Mouse (Mus musculus): Measurements from ENCODE around the gene Tex264. TPM values are rescaled to one million over a fixed set of nuclear protein-coding genes. Genes with fewer than 3 reads are reported as not detected.

Tex264 gene
- 117 and 130 TPM in 2 replicates for total RNA-seq (2021)
- long read RNA-seq, transcript Tex264-201 (6 exons, 1,391 nt) = major isoform, 16 of 60 reads
- long read RNA-seq, transcript Tex264-203 (6 exons, 1,364 nt) = minor isoform, 10 of 60 reads
- long read RNA-seq, transcript Tex264-202 (6 exons, 1,896 nt) = minor isoform, 13 of 60 reads
- long read RNA-seq, partial matches to known transcripts = 14 of 60 reads
- long read RNA-seq, other reads (novel, unspliced or antisense) = 7 of 60 reads

DNA sequence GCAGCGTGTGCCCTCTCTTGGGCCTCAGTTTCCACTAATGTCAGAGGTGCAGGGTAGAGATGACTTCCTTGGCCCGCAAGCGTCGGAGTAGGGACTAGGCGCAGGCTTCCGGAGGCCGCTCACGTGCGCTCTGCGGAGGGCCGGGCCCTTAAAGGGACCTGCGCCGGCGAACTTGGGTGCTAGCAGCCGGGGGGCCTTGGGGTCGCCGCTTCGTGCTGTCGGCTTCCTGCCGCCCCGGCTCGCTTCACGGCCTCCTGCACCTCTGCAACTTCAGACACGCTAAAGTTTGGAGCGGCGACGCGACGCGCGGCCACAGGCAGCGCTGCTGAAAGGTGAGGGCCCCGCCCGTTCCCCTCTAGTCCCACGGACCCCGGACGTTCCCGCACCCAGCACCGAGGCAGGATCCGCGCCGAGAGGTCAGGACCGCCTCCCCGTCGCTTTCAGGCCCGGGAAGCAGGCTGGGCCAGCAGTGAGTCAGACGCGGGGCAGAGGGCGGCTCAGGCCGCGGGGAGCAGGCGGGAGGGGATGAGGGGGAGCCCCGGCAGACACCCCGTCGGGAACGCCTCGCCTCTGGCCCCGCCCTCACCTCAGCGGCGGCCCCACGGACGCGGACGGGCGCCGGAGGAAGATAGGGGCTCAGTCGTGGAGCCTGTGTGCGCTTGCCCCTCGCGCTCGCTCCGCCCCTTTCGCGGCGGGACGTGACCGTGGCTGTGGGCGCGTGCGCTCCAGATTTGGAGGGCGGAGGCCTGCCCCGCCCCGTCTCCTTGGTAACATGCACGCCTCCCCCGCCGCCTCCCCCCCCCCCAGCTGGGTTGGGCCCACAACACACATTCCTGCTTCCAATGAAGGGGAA is at the start of gene Tex264:
Tex264 (minus strand) TSS at position 679 of the 853 bp plus-strand sequence.
- DNase-seq = peak; percentile 90

DNA sequence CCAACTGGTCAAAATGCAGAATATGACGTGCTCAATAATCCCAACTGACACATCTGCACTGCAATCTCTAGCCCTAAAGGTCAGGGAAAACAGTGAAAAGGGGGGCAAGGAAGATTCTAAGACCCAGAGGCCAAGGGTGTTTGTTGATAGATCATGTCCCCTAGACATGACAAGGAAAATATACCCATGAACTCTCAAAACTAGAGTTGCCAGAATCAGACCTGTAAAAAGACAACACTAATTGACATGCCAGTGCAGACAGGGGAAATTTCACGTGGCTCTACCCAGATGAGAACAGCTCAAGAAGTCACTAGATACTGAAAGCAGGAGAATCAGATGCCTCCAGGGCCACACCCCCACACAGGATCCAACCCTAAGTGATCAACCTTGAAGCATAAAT is 48.0 kb upstream of the Tex264 start:
- DNase-seq = no peak

DNA sequence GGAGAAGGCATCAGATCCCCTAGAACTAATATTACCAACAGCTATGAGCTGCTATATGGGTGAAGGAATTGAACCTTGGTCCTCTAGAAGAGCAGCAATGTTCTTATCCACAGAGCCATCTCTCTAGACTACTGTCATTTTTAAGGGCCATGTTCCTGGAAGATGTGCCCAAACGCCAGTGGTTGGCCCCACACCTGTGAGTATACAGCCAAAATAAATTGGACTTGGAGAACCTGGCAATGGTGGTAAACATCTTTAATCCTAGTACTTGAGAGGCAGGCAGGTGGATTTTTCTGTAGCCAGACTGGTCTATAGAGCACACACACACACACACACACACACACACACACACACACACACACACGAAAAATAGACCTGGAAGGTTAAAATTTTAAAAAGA is 43.7 kb upstream of the Tex264 start:
- no peak for DNase-seq

DNA sequence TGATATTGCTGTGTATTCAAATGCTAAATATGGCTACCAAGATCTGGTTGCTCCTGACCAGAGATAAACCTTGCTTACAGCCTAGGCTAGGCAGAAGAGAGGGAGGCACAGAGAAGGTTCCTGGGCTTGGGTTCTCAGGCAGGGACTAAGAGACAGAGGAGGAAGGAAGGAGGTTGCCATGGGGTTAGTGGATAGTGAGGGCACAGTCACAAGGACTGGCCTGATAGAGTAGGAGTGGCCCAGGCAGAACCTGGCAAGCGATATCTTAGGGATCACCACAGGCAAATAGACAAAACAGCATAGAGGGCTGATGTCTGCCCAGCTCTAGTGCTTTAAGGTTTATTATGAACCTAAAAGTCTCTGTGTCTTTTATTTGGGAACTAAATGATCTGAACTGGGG is 41.2 kb upstream of the Tex264 start:
- no peak for DNase-seq

DNA sequence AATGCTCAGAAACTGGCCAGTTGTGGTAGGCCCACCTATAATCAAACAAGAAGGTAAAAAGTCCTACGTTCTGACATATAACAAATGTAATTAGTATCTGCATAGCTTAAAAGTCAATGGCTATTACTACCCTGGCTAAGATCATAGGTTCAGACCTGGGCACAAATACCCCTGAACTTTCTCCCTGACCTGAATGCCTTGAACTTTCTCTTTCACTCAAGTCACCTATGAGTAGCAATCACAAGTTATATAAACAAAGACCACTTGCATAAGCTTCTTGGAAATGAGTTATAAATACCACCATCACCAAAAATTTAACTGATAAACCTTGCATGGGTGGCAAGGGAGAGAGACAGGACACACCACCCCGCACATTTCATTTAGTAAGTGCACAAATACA is 39.7 kb upstream of the Tex264 start:
- DNase-seq = no peak

DNA sequence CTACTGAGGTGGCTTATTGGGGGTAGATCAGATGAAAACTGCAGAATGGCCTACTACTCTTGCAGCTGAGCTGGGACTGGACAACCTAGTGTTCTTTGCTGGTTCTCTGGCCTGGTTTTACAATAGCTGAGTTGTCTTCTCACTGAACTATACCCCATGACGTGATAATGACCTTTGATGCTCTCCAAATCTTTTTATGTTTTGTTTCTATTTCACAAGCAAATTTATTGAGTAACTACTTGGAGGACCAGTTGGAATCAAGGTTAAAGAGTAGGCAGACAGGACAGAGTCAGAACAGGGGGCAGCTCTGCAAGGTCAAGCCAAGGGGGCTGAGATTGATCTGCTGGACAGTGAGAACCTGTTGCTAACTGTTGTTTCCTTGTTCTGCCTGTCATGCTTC is 39.1 kb upstream of the Tex264 start:
- DNase-seq = no peak

DNA sequence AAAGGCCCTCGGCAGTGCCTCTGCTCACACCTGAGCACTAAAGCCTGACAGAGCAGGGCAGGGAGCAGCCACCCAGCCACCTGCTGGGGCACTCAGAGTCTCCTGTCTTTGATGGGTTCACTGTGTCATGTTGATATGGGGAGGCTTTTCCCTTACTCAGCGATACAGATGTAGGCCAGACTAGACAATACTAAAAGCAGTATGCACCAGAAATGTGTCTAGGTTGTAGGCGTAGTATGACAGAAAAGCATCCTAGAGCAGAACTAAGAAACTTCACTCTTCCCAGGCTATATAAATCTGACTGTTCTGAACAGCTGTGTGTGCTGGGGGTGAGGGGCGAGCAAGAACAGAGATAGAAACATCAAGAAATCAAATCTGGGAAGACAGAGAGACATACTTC is 31.0 kb upstream of the Tex264 start:
- DNase-seq = no peak

DNA sequence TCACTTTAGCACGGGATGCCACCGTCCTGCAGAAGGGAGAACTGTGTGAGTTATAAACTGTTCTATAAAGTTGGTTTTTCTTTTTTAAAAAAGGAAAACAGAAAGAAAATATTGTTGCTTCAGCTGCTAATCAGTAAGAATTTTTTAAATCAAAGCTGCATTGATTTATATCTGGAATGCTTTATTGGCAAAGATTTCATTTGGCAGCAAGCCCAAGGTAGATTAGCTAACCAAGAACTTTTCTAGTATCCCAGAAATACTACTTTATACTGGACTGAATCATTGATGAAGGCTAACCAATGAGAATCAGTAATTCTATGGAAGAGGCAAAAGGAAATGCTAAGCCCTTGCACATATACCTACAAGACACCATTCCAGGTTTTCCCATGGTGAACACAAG is 30.5 kb upstream of the Tex264 start:
- DNase-seq = no peak

DNA sequence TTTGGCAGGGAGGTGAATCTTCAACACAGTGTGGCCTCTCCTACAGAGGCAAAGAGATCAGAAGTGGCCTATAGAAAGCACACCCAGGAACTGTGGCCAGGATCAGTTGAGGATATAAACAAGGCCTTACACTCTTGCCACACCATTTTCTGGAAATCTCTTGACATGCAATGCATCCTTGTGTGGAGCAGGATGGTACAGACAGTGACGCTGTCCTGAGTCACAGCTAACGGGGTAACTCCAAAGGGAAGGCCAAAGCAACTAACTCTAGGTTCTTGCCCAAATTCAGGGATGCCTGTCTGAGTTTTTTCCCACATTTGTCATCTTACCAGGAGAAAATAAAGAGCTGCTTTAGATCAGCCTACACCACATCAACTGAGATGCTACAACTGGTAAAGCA is 26.7 kb upstream of the Tex264 start:
- DNase-seq = peak; percentile 22

DNA sequence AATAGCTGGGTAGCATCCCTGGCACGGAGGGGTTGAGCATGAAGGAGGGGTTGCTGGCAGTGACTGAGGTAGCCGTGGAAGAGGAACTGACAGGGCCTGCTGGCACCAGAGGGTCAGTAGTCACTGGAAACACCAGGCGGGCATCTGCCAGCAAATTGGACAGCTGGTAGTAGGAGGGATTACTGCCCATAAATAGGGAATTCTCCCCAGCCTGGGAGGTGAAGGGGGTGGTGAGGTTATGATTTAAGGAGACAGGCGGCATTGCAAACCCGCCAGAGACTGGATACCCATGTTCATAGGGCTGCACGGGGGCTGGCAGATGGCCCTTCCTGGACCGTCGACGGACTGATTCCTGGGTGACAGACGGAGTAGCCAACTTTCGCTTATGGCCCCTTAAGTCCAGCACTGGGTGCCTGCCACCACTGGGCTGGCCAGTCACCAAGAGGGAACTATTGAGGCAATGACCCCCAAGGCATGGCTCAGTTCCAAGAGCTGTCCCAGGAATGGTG is 7.3 kb upstream of the Tex264 start:
- DNase-seq = no peak

DNA sequence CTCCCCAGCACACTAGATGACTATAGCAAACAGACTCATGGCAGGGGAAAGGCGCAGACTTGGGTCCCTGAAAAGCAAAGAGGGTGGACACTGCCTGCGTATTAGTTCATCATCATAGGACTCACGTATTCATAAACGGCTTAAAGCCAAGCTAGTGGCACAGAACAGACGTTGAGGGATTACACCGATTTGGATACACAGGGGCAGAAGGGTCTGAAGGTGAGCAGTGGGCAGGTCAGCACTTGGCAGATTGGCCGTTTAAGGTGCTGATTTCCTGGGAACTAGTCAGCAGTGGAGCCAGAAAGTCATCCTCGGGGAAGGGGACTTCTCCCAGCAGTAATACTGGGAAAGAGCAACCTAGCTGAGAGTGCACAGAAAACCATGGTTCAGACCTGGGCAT is 3.1 kb upstream of the Tex264 start:
- DNase-seq = no peak

DNA sequence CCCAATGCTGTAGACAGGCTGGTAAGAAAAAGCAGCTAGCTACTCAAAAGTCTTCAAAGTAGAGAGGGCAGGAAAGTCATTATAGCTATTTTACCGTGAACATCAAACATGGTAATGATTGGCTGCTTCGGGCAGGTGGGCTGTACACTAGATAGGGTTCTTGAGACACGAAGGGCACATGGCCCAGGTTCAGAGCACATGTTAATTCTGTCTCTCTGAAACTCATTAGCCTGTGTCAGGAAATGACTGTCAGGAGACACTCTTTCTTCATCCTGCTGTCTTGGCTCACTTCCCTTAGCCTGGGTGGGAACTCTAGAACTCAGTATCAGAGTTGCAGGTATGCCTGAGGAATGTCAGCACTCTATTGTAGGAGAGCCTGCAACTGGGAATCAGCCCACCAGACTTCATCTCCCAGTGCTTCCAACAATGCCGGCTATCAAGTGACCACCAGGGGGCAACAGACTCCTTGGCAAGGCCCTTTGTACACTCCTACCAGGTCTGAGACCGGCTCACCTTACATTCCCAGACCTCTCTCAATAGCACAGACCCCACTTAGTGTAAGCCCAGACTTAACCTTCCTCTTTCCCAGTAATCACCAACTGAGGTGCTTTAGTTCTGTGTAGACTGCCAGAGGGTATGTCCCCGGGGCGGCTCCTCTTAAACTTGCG is 1.4 kb upstream of the Tex264 start:
- DNase-seq = peak; percentile 67

DNA sequence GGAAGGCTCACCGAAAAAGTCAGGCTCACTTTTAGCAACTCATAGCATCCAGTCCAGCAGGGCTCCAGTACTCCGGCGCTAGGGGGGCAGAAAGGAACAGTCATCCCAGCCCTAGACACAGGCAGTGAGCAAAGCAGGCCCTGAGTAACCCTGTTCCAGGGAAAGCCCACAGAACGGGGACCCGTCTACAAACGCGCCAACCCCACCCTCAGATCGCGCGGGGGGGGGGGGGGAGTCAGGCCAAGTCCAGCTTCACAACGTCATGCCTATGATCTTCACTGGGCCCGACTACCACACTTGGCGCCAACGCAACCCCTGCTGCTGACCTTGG is 844 bp downstream of the Tex264 start:
- no peak for DNase-seq

DNA sequence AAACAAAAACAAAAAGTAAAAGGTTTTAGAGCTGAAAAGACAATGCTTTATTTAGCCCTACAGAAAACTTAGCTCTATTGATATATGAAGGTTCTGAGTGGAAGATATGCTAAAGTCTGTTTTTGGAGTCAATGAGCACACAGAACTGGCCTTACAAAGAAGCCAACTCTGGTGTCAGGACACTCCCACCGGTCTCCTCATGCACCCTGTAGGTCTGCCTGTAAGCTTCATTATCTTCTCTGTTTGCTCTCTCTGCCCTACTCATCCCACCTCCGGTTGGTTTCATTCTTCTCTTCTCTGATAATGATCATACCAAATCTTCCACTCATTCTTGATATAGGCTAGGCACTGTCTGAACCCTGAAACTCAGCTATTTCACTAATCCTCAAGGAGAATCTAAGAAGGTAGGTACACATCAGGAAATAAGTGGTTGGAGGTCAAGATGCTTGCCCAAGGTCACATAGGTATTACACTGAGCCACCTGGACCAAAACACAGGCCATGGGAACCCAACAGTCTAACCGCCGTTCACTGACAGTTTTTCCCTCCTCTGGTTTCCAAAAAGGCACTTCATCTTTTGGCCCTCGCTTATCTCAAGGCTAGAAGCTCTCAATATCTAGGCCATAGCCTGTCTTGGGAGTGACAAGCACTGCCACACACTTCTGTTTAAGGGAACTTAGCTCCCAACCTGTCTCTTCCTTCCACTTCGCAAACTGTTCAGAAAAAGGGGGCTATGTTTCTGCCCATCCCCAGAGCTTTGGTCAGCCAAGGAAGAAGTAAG is 1.4 kb downstream of the Tex264 start:
- DNase-seq = no peak

DNA sequence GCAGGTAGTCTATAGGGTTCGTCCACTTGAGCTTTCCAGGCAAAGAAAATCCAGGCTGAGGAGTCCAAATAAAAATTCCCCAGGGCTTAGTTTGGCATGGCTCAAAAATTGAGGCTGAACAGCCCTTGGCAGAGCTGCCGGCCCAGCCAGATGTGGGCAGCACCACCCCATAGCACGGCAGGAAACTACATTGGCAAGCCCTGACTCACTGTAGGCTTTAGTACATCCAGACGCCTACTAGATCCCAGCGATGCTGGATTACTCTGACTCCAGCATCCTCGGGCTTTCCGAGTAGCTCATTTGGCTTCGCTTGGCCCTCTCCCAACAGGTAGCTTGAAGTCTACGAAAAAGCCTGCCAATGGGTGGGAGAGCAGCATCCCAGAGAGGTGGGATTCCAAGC is 4.7 kb downstream of the Tex264 start:
- no peak for DNase-seq

DNA sequence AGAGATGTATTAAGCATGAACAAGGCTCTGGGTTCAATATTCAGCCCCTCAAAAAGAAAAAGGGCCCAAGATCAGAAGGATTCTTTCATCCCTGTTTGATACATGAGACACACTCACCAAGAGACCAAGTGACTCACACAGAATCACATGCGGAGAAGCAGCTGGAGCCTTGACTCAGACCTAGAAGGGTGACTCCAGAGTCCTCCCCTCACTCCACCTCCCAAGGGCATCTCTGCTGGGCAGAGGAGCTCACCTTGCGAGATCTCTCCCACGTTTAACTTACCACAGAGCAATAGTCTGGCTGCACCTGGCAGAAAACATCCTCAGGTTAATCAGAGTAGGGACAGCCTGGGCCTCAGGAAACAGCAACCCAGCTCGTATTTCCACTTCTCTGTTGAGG is 7.5 kb downstream of the Tex264 start:
- no peak for DNase-seq

DNA sequence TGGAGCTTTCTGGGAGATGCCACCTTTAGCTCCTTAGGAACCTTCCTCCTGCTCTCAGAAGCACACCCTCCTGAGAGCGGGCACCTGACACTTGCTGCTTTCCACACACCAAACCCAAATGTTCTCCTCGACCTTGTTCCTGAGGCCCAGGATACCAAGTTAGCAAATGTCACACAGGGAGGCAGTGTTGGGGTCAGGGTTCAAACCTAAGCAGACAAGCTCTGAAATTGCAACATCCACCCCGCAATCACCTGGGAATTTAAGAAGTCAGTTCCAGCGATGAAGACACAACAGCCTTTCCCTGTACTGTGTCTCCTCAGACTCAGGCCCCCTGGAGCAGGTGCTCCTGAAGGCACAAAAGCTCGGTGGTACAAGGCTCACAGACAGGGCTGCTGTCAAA is 8.0 kb downstream of the Tex264 start:
- no peak for DNase-seq

DNA sequence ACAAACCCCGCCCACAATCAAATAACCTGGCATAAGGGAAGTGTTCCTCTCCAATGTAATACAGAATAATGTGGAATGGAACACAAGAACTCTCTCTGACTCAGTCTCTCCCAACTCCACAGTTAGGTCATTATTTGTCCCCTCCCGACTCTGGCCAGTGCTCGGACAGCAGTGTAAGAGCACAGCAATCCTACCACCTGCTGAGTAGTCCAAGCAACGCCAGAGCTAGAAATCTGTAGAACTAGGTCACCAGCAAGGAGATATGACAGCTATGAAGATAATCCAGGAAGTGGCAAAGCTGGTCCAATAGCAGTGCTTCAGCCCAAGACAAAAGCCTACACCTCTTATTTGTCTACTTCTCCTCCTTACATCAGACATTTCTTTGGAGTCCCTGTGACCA is 9.2 kb downstream of the Tex264 start:
- DNase-seq = no peak

DNA sequence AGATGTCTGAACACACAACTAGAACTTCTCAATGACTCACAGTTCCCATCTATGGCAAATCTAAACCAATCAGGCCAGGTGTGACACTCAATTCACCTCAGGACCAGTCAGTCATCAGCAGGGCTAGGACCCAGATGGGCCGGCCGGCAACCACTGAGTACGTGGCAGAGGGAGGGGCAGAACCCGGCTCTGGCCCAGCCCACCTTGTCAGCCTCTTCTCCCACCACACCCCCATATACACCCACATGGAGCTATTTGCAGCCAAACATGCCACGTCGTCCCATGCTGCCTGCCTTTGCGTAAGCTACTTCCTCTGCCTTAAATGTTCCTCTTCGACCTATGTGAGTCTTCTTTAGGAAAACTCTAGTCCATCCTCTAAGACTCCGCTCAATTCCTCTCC is 9.8 kb downstream of the Tex264 start:
- no peak for DNase-seq

DNA sequence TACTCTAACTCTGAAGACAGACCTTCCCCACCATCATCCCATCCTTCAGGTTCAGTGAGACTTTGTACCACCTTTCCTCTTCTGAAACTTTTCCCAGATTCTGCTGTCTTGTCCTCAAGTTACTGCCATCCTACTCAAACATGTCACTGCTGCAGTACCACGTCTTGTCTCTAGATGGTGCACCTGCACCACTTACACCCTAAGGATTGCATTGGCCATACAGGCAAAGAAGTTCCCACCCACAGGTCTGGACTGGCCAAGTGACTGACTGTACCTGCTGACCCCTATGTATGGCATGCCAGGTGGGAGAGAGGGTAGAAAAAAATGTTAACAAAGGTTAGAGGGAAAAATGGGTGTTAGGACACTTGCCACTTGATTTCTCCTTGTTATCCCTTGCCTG is 10.2 kb downstream of the Tex264 start:
- DNase-seq = peak; percentile 75

DNA sequence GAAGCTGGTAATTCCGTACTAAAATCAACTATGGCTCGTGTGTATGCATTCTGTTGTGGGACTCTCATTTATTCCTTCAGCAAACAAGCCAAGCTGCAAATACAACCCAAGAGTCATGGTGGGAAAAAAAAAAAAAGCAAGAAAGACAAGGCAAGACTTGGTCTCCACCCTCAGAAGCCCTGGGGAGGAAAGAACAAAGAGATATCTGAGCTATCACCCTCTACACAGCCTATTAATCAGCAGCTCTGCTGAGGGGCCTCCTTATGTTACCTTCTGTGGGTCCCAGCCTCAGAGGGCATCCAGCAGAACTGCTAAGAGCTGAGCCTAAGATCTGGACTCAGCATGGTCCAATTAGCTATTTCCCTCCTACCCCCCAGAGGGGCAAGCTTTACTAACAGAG is 11.9 kb downstream of the Tex264 start:
- DNase-seq = no peak

DNA sequence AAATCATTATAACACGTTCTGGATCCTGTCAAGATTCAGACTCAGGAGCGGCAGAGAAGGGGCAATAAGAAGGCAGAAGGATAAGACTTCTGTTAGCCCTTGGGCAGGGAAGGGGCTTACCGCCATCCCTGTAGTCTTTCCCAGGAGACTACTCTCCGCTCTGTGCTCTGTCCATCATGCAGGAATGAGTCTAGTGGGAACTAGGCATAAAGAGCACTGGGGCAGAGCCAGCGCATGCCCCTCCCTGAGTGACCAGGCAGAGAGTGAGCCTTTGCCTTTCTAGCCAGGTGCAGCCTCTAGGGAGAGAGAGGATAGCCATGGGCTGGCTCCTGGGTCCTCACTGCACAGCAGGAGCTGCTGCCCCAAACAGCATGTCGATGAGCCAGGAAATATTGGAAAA is 20.9 kb downstream of the Tex264 start:
- DNase-seq = no peak

DNA sequence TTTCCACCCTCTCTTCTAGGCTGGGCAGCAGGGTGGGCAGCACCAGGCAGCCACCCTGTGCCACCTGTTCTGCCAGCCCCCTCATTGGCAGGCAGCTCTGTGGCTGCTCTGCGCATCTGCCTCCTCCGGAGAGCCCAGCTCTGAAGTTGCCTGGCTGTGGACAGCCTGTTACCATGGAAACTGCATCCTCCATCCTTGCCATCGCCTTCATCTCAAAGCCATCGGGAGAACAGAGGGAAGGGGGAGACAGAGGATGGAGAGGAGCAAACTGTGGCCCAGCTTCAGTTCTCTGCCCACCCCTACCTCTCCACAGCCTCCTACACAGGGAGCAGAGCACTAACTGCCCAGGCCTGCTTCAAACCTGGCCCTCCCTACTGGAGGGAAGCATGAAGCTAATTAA is 21.3 kb downstream of the Tex264 start:
- no peak for DNase-seq

Data from adrenal gland, postnatal 25 days (tissue).